Mouse (Mus musculus): ENCODE data around the gene Snx3.

DNA sequence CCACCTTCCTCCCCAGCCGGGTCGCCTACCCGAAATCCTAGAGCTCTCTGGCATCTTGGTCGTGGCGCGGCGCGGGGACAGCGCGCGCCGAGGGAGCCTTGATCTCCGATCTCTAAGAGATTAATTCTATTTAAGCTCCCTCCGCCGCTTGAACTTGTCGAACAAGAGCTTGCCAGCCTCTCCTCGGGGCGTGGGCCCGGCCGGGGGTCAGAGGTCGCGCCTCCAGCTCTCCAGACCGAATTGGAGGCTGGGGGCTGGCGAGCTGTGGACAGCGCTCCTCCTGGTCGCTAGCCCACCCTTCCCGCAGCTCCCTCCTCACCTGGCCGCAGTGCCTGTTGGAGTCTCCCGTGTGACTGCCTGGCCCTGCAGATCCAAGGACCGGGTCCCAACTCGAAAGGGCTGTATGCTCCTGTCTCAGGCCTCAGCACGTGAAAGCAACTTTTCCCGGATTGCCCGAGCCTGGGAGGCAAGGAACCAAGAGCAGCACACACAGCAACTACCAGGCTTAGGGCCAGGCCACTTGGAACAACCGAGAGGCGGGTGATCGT lies 82.7 kb downstream of the Snx3 start:
- TF ChIP-seq CTCF (IDR thresholded peaks at IDR 0.05; ENCODE audit: insufficient read depth, low read depth, low read length) (no peak), POLR2A (IDR thresholded peaks at IDR 0.05; ENCODE audit: insufficient read depth, low read depth, low read length) (0 out of 2 replicates have a peak, but pooled peaks have one; percentile 14)
